Mouse (Mus musculus) mouse trophoblast stem cell (cell line): ENCODE results near the gene Dixdc1.

Source experiments
- in situ Hi-C, 2 experiments: fragments of 300-500 bp; cut with MseI, MboI; formaldehyde crosslinking; loops; 2 replicates in 1 of 2; 3 replicates in 1 of 2; pipeline ENCODE4 v1.15.1; 2025

The Dixdc1 gene

DNA sequence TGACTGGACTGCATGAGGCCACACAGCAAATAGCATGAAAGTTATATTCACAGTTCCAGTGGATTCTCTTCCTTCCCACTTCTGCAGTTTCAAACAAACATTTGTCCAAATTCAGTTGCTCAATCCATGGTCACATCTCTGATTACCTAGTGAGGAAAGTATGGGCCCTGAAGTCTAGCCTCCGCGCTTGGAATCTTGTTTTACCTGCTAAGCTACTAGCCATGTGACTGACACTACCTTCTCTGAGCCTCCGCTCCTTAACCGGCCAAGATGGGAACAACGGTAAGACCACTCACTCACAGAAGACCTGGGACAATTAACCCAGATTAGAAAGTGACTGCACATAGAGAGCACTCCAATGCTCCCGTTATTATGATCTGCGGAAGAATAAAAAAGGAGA lies 6.5 kb upstream of the Dixdc1 start:
- in situ Hi-C loops, result no loop called here

DNA sequence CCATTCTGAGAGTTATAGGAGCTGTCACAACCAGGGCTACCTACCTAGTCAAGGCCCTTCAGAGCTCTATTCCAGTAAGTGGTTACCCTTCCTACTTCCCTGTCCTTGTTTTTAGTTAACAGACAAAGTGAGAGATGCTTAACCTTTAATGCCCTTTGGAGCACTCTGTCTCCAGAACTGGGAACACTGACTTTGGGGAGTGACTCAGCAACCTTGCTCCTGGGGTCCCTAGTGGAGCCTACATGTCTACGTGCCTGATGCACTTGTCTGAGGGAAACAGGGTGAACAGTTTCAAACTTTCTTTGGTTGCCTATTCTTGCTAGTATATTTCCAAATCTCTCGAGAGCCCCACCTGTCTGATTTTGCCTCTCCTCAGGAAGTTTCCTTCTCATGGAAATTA lies 3.4 kb upstream of the Dixdc1 start:
- in situ Hi-C loops, result no loop called here

DNA sequence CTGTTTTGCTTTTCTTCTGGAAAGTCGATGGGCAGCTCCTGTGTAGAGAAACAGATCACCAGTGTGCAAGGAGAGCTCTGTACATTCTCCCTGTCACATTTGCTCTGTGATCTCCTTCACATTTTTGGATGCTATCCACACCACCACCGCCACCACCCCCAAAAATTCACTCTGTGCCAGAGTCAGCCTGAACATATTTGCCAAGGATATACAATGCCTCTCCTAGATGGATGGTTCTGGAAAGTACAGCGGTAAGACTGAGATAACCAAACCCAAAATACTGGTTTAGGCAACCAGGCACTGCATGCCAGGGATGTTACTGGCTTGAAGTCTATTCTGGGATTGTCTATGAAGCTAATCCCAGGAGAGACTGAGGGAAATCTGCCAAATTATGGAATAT lies 2.9 kb upstream of the Dixdc1 start:
- in situ Hi-C loops, result no loop called here

DNA sequence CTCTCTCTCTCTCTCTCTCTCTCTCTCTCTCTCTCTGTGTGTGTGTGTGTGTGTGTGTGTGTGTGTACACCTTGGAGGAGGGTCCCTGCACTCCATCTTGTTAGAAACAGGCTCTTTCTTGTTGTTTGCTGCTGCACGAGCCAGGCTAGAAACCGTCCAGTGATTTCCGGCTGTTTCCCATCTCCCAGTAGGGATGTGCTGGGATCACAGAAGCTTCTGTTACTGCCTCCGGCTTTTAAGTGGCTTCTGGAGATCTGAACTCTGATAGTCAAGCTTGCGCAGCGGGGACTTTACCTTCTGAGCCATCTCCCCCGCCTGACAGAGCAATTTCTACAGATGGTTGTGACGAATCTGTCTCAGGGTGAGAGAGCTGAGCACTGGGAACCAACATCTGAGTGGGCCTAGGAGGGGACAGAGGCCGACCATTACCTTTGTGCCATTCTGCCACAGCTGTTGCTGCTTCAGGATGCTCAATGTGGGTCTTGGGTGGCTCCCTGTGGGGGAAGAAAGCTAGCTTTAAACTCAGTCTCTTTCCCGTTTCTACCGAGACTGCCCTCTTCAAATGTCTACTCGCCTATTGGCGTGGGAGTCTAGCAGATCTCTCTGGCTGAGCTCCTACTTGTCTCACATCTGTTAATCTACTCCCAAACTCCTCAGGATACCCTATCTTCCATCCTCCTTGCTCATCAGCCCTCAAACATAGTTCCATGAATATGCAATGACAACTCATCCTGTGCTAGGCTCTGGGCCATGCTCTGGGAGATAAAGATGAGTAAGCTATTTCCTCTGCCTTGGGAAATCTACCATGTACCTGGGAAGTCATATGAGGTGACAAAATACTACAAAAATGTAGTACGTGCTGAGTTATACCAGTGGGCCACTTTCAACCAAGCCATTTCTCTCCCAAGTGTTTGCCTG lies 1.8 kb upstream of the Dixdc1 start:
- in situ Hi-C loops, result no loop called here

DNA sequence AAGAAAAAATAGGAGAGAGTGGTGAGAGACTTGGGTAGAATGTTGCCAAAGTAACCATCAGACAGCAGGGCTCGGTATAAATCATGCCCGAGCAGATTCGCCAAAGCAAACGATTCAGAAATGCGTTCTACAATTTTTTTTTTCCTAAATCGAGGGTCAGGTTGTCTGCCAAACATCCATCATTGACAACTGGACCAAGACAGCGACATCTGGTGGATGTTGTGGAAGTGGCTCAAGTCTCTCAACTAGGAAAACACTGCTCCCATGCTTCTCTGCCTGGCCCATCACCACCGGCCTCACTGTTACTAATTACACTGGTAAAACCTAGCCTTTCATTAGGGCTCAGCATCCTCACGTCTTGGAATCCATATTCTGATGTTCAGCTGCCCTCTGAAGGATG lies 4.3 kb downstream of the Dixdc1 start:
- in situ Hi-C loops, result no loop called here

DNA sequence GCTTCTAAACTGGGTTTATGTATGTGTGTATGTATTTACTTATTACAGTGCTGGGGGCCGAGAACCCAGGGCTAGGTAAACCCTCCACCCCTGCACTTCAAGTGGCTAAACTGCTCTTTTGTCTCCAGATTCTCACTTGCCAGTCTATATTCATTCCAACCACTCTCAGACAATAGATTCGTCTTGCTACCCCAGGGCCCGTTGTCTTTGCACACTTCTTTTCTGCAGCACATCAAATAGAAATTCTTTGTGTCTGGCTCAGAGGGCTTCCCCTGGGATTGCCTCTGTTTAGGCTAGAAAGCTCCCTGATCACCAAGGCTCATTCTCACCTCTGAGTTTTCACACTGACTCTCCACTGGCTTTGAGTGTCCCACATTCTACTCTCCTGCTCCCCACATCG lies 6.8 kb downstream of the Dixdc1 start:
- in situ Hi-C loops, result no loop called here

DNA sequence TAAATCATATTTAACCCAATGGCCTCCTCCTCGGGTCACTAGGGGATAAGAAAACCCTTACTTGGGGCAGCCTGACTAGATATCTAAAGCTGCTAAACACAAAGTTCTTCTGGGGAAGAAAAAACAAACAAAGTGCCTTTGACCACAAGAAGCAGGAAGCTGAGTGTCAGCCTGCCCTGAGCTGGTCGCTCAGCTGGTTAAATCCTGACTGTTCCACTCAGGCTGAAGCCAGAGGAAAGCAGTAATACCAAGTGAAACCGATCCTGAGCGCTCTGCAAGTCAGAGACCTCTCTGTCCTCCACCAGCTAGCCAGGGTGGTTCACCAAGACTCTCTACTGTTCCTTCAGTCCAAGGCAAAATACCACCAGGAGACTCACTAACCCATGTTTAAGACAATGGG lies 9.7 kb downstream of the Dixdc1 start:
- in situ Hi-C loops, result no loop called here

DNA sequence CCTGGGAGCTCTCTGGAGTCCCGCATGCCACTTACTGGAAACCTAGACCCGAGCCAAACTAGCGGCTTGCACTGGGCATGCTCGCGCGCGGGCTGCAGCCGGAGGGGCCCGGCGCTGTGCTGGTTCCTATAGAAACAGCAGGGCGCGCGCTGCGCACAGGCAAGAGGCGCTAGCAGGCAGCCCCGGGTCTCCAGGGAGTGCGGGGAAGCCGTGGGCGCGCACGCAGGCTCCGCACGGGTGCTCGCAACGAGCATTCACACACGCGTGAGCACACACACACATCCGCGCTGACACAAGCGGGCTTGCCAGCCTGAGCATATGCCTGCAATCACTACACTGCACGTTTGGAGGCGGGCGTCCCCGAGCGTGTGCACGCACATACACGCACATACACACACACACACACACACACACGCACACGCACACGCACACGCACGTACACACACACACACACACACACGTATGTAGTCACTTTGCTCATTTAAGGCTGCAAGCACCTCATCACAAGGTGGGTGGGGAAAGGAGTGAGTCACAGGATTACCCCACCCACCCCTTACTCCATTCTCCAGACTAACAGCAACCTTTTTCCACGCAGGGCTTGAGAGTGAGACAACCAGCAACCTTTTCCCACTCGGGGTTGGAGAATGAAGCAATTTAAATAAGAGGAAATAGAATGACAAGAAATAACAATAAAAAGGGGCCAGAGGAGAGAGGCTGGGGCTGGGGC lies 11.2 kb downstream of the Dixdc1 start:
- in situ Hi-C loops, result no loop called here

DNA sequence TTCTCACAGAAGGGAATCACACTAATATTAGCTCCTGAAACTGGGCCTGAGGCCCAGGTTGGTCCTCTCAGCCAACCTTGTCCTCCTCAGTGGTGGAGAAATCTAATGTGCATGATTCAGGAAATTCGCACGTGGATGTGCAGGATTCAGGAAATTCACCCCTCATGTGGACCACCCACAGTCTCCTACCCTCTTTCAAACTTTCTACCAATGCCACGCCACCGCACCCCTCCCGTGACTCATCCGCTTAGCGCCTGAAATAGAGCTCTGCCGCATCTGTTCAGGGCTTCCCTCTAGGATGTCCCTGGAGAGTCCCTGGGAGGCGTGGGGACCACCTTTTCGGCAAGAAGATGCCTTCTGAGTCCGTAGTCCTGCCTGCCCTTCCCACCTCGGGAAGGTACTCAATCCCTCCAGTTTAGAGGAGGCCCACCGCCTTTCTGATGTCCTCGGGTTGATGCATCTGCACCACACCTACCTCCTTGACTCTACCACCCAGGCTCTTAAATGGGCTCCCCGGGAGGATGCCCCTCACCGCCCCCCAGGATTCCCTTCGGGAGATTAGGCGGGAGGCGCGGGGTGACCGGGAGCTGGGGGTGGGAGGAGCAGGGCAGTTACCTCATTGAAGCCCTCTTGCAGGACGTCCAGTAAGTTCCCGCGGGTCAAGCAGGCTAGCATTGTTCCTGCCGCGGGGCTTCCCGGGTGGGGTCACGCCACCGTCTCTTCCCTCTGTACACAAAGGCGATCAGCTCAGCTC lies 12.0 kb downstream of the Dixdc1 start:
- in situ Hi-C loops, result no loop called here

DNA sequence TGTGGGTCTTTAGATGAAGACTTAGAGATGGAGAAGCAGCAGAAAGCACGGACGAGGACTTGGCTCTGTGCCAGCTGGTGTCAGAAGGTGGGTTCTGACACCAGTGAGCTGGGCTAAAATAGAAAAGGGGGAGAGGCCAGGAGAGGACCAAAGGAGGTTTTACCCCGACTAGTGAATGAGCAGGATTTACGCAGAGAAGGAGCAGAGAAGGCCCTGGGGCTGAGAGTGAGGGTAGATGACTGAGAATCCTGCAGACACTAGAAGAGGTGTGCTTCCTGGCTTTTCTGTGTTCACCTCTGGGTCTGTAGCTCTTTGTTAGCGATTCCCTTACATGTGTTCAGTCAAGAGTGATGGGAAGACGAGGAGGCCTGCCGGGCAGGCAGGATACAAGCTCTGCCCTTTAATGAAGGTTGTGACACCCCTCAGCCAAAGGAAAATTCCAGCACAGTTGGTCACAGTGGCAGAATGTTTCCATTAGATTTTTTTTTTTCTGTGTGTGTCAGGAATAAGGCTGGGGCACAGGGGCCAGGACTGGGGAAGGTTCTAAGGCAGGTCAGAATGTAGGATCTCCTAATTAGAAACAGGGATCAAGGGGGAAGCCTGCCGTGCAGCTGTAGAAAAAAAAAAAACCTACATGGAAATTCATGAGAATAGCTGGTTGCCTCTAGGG lies 13.3 kb downstream of the Dixdc1 start:
- in situ Hi-C loops, result no loop called here

DNA sequence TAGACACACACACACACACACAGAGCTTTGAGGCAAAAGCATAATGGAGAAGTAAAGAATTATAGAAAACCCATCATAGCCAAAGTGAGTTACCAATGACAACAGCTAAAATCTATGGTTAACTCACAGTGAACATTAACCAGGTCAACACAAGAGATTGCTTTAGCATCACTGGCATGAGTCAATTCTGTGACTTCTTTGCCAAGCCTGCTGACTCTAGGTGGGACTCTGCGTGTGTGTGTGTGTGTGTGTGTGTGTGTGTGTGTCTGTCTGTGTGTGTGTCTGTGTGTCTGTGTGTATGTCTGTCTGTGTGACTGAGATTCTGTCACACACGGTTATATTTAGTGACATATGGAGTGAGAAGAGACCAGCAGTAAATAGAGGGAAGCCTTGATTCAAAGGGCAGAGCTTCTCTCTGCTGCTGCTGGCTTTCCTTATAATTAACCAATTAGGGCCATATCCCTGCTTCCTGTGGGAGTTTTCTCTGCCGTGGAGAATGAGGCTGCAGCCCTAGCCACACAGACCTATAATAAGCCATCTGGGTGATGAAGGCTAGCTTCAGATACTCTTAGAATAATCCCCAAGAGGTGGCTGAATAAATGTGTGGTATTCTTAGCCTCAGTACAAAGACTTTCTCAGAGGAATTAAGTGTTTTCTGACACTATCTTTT lies 14.5 kb downstream of the Dixdc1 start:
- in situ Hi-C loops, result no loop called here

DNA sequence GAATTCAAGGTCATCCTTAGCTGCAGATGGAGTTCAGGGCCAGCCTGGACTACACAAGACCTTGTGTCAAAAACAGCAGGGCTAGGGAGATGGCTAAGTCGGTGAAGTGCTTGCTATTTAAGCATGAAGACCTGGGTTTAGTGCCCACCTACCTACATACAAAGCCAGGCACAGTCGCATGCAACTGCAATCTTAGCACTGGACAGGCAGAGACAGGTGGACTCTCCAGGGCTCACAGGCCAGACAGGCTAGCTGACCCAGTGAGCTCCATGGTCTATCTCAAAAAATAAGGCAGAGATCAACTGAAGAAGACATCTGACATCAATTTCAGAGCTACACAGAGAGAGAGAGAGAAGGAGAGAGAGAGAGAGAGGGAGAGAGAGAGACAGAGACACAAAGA lies 15.2 kb downstream of the Dixdc1 start:
- in situ Hi-C loops, result no loop called here

DNA sequence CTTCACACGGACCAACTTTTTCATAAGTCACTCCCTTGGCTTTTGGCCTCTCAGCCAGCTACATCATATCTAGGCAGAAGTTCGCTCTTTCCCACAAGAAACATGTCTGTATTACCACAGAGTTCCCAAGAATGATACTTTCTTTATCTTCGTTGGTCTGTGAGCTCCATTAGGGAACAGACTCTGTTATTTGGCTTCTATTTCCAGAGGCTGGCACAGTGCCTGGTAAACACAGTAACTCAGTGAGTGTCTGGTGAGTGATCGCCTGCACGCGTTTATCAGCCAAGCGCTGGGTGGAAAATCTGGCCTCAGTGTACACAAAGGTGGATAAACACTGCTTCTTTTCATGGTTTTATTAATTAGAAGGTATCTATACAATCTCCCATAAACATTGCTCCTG lies 15.9 kb downstream of the Dixdc1 start:
- in situ Hi-C loops, result no loop called here

DNA sequence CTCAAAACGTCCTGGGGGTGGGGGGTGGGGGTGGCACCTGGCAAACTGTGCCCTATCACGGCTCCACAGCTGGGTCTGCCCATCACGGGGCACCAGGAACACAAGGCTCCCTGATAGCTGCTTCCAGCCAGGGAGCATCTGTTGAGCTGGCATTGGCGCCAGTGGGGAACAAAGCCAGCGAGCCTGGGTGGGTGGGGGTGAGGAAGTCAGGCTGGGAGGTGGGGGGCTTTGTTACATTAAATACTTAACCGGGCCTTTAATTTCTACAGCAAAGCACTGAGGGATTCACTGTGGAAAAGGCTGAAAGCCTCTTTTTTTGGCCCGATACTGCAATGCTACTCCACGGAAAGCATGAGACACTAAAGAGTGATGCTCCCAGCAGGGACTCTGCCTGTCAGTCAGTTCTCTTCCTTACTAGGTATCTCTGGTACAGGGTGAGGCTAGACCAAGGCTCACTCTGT lies 16.8 kb downstream of the Dixdc1 start:
- in situ Hi-C loops, result no loop called here

DNA sequence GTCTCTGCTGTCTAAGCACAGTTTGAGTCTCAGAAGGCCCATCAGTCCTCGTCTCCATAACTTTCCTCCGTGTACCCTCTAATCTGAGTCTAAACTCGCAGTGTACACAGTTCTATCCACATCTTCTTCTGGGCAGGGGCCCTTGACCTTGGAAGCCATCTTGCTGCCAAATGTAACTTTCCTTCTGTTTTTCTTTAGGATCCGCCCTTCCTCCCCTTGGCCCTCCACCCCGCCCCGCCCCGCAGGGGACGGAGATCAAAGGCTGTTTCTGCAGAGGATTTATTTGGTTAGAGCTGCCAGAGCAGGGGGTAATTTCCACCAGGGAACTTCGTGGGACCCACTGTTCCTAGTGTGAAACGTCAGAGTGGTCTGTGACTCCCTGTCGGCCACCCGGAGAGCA lies 18.3 kb downstream of the Dixdc1 start:
- in situ Hi-C loops, result no loop called here

DNA sequence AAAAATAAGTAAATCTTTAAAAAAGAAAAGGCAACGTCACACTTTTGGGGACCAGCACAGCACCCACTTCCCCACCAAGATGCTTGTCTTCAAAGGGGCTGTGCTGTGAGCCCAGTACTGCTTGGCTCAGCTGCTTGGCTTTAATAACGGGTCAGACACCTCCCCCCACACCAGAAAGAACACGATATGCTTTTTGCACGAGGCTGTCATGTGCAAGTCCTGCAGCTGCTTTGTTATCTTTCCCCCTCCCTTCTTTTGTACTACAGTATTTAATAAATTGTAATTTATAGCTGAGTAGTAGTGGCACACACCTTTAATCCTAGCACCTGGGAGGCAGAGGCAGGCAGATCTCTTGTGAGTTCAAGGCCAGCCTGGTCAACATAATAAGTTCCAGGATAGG lies 20.4 kb downstream of the Dixdc1 start:
- in situ Hi-C loops, result no loop called here

DNA sequence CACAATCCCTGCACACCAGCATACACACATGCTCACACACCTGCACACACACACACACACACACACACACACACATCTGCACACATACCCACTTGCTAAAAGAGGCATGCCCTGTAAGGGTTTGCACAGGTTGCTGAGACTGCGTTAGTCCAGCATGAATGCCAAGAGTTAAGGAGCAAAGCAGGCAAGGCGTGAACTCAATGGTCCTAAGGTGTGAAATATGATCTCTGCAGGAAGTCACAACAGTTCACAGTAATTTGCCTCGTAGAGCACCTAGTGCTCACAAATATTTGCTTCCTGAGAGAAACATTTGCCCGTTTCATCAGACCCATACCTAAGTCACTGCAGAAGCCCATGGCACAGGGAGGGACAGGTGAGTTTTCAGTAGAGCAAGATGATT lies 25.1 kb downstream of the Dixdc1 start:
- in situ Hi-C loops, result no loop called here

DNA sequence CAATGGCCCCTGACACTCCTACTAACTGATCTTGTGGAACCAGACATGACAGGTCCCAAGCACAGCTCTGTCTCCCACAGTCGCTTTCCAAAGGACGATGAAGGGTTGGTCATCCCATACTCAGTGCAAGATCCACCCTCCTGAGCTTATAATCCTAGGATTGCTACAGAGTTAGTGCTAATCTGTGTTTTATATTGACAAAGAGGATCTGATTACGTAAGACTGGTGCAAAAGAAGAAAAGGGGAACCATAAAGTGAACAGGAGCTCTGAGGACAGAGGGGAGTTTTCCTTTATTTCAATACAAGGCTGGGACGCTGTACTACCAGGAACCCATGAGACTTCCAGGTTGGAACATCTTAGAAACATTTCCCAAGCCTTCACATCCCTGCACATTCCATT lies 28.0 kb downstream of the Dixdc1 start:
- in situ Hi-C loops, result no loop called here

DNA sequence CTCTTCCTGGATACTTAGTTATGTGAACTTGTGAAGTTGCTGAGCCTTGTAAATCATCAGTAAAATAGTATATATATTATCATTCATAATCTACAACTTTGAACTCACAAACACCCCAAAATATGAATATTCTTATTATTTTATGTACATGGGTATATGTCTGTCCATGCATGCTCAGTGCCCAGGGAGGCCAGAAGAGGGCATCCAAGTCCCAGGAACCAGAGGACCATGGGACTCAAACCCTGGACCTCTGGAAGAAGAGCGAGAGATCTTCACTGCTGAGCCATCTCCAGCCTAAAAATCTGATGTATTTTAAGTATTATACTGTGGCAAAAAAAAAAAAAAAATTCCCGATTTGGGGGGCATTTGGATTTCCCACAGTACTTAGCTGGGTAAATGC lies 30.2 kb downstream of the Dixdc1 start:
- in situ Hi-C loops, result no loop called here

DNA sequence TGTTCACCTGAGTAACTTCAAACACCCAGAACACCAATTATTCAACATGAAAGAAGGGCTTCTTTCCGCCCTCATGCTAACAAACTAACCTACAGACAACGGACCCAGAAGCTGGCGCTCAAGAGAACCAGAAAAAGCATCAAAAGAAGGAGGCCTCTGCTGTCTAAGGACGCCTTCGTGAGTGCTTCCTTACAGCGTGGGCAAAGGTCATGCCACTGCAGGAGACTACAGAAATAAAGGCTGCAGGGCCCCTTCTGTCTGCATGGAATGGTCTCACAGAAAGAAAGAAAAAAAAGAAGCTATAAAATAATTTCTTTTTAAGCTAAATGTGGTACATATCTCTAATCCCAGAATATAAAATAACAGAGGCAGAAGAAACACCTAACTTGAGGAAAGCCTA lies 34.4 kb downstream of the Dixdc1 start:
- in situ Hi-C loops, result no loop called here
